Mouse (Mus musculus): ENCODE measurements around the gene Wdr82. TPM values are rescaled to one million over a fixed set of nuclear protein-coding genes. Genes with fewer than 3 reads are reported as not detected.
"Not testable (repeated sequence)": the region's sequence is repeated elsewhere in the genome, so short reads cannot be mapped to it uniquely, and the experiment has no call there.

The Wdr82 gene
- polyA plus RNA-seq, 1 experiment from 2014 or later = 11.3 TPM

GRCm38 (mm10) chr9:106167703-106168102 is 3.0 kb upstream of the Wdr82 start:
- H3K9ac ChIP-seq (ENCODE audit: low read depth, low read length) = no peak overlapping the region
- no peak overlapping the region for H3K27ac ChIP-seq (ENCODE audit: low read depth, low read length)
- H3K9me3 ChIP-seq (ENCODE audit: control insufficient read depth) = no peaks in the 10 kb centered on the region
- ATAC-seq = no peak
- no peak overlapping the region for H3K4me2 ChIP-seq (replicated peaks; ENCODE audit: low read depth)
- H3K4me3 ChIP-seq (ENCODE audit: low read depth, low read length) = no peak overlapping the region
- WGBS = 47% methylated on average over 1 of the region's 1 CpGs
- no peak for TF ChIP-seq CTCF (IDR thresholded peaks at IDR 0.05; ENCODE audit: low read depth)
- H3K4me1 ChIP-seq (replicated peaks; ENCODE audit: control insufficient read depth, insufficient read depth, low read length) = 0 out of 2 replicates have a peak, but pooled peaks cover 5% of the 10 kb centered on the region
- no peaks in the 10 kb centered on the region for H3K36me3 ChIP-seq (ENCODE audit: control insufficient read depth, insufficient read depth)
- no peaks in the 10 kb centered on the region for H3K27me3 ChIP-seq (replicated peaks; ENCODE audit: control insufficient read depth, insufficient read depth, low read length)

GRCm38 (mm10) chr9:106169006-106169405 is 1.7 kb upstream of the Wdr82 start:
- not testable (repeated sequence) for H3K27ac ChIP-seq (ENCODE audit: low read depth, low read length); H3K4me3 ChIP-seq (ENCODE audit: low read depth, low read length); H3K27me3 ChIP-seq (replicated peaks; ENCODE audit: control insufficient read depth, insufficient read depth, low read length); H3K36me3 ChIP-seq (ENCODE audit: control insufficient read depth, insufficient read depth); ATAC-seq; H3K9ac ChIP-seq (ENCODE audit: low read depth, low read length); H3K9me3 ChIP-seq (ENCODE audit: control insufficient read depth); H3K4me2 ChIP-seq (replicated peaks; ENCODE audit: low read depth)
- H3K4me1 ChIP-seq (replicated peaks; ENCODE audit: control insufficient read depth, insufficient read depth, low read length) = 0 out of 2 replicates have a peak, but pooled peaks cover 14% of the 10 kb centered on the region
- WGBS = 57% methylated on average over 1 of the region's 1 CpGs

- H3K36me3 ChIP-seq (ENCODE audit: control insufficient read depth, insufficient read depth) = no peaks in the 10 kb centered on the region
- H3K9ac ChIP-seq (ENCODE audit: low read depth, low read length) = no peak overlapping the region
- H3K4me2 ChIP-seq (replicated peaks; ENCODE audit: low read depth) = peak overlapping the region; percentile 82; the same call in 1 of the 2 replicates
- ATAC-seq = no peak
- H3K27me3 ChIP-seq (replicated peaks; ENCODE audit: control insufficient read depth, insufficient read depth, low read length) = no peaks in the 10 kb centered on the region
- WGBS = 36% methylated on average over 6 of the region's 6 CpGs
- TF ChIP-seq CTCF (IDR thresholded peaks at IDR 0.05; ENCODE audit: low read depth) = no peak
- H3K4me1 ChIP-seq (replicated peaks; ENCODE audit: control insufficient read depth, insufficient read depth, low read length) = 0 out of 2 replicates have a peak, but pooled peaks cover 14% of the 10 kb centered on the region
- H3K4me3 ChIP-seq (ENCODE audit: low read depth, low read length) = peak overlapping the region; percentile 78; the same call in 1 of the 2 replicates
- no peaks in the 10 kb centered on the region for H3K9me3 ChIP-seq (ENCODE audit: control insufficient read depth)
- H3K27ac ChIP-seq (ENCODE audit: low read depth, low read length) = no peak overlapping the region
These were observed 811 bp upstream of the Wdr82 start for GRCm38 (mm10) chr9:106169917-106170316.

GRCm38 (mm10) chr9:106171346-106172158 is 824 bp downstream of the Wdr82 start:
- Histone ChIP-seq H3K4me2 (replicated peaks; ENCODE audit: low read depth) (peak overlapping the region; percentile 82), H3K9me3 (ENCODE audit: control insufficient read depth) (no peaks in the 10 kb centered on the region), H3K9ac (ENCODE audit: low read depth, low read length) (peak overlapping the region; percentile 93), H3K36me3 (ENCODE audit: control insufficient read depth, insufficient read depth) (0 out of 2 replicates have a peak, but pooled peaks cover 3% of the 10 kb centered on the region), H3K27me3 (replicated peaks; ENCODE audit: control insufficient read depth, insufficient read depth, low read length) (no peaks in the 10 kb centered on the region), H3K4me3 (ENCODE audit: low read depth, low read length) (peak overlapping the region; percentile 78), H3K27ac (ENCODE audit: low read depth, low read length) (peak overlapping the region; percentile 97), H3K4me1 (replicated peaks; ENCODE audit: control insufficient read depth, insufficient read depth, low read length) (0 out of 2 replicates have a peak, but pooled peaks cover 19% of the 10 kb centered on the region)
- under 1% methylated on average over 30 of the region's 30 CpGs for WGBS
- no peak for TF ChIP-seq CTCF (IDR thresholded peaks at IDR 0.05; ENCODE audit: low read depth)
- peak; percentile 23 for ATAC-seq

- under 1% methylated on average over 3 of the region's 3 CpGs for WGBS
- Histone ChIP-seq H3K4me2 (replicated peaks; ENCODE audit: low read depth) (peak overlapping the region; percentile 82), H3K4me3 (ENCODE audit: low read depth, low read length) (peak overlapping the region; percentile 78), H3K9ac (ENCODE audit: low read depth, low read length) (peak overlapping the region; percentile 93; the same call in 1 of the 2 replicates), H3K36me3 (ENCODE audit: control insufficient read depth, insufficient read depth) (peaks cover 9% of the 10 kb centered on the region), H3K9me3 (ENCODE audit: control insufficient read depth) (no peaks in the 10 kb centered on the region), H3K27ac (ENCODE audit: low read depth, low read length) (no peak overlapping the region), H3K4me1 (replicated peaks; ENCODE audit: control insufficient read depth, insufficient read depth, low read length) (0 out of 2 replicates have a peak, but pooled peaks cover 19% of the 10 kb centered on the region), H3K27me3 (replicated peaks; ENCODE audit: control insufficient read depth, insufficient read depth, low read length) (no peaks in the 10 kb centered on the region)
- no peak for ATAC-seq
- no peak for TF ChIP-seq CTCF (IDR thresholded peaks at IDR 0.05; ENCODE audit: low read depth)
These were observed 1.8 kb downstream of the Wdr82 start for GRCm38 (mm10) chr9:106172527-106172926.

GRCm38 (mm10) chr9:106173363-106173762 is 2.6 kb downstream of the Wdr82 start:
- Histone ChIP-seq H3K27me3 (replicated peaks; ENCODE audit: control insufficient read depth, insufficient read depth, low read length) (no peaks in the 10 kb centered on the region), H3K36me3 (ENCODE audit: control insufficient read depth, insufficient read depth) (peaks cover 16% of the 10 kb centered on the region), H3K4me2 (replicated peaks; ENCODE audit: low read depth) (peak overlapping the region; percentile 82), H3K27ac (ENCODE audit: low read depth, low read length) (no peak overlapping the region), H3K9ac (ENCODE audit: low read depth, low read length) (no peak overlapping the region), H3K9me3 (ENCODE audit: control insufficient read depth) (no peaks in the 10 kb centered on the region), H3K4me3 (ENCODE audit: low read depth, low read length) (peak overlapping the region; percentile 78; the same call in 1 of the 2 replicates), H3K4me1 (replicated peaks; ENCODE audit: control insufficient read depth, insufficient read depth, low read length) (0 out of 2 replicates have a peak, but pooled peaks cover 19% of the 10 kb centered on the region)
- ATAC-seq = no peak
- no peak for TF ChIP-seq CTCF (IDR thresholded peaks at IDR 0.05; ENCODE audit: low read depth)
- WGBS = 35% methylated on average over 2 of the region's 2 CpGs
